Mouse (Mus musculus) stomach, embryonic 14.5 days (tissue): Measurements from ENCODE around the gene Tas1r2. TPM values are rescaled to one million over a fixed set of nuclear protein-coding genes. Genes with fewer than 3 reads are reported as not detected.

Experiments
- ATAC-seq: fragments of 200-750 bp; cut with Nextera tagmentation; 2 replicates; pipeline ENCODE4 v1.8.0; 2017; ENCODE audit warnings: low read depth, moderate TSS enrichment; ENCODE audit not compliant: insufficient number of reproducible peaks, insufficient read depth, low FRiP score
- H3K27ac ChIP-seq: fragments of 300-500 bp; sonication (generic); 2 replicates; pipeline ENCODE4 v1.5.1; 2014; ENCODE audit warnings: mild to moderate bottlenecking, low read length, moderate library complexity, mixed read lengths
- H3K27me3 ChIP-seq: fragments of 300-500 bp; sonication (generic); 2 replicates; pipeline ENCODE4 v1.6.1; 2014; ENCODE audit warnings: low read length, control low read depth, mixed read lengths; ENCODE audit not compliant: control insufficient read depth, insufficient read depth
- H3K36me3 ChIP-seq: fragments of 300-500 bp; sonication (generic); 2 replicates; pipeline ENCODE4 v1.6.1; 2014; ENCODE audit warnings: mild to moderate bottlenecking, control low read depth, low read length, moderate library complexity, mixed read lengths; ENCODE audit not compliant: control insufficient read depth, insufficient read depth
- H3K4me1 ChIP-seq: fragments of 300-500 bp; sonication (generic); 2 replicates; pipeline ENCODE4 v1.6.1; 2014; ENCODE audit warnings: low read length, control low read depth, mixed read lengths; ENCODE audit not compliant: control insufficient read depth, insufficient read depth
- H3K4me2 ChIP-seq: fragments of 300-500 bp; sonication (generic); replicated peaks from 2 replicates; pipeline ENCODE4 v1.6.1; 2014; ENCODE audit warnings: low read depth, low read length, control low read depth
- H3K4me3 ChIP-seq: fragments of 300-500 bp; sonication (generic); 2 replicates; pipeline ENCODE4 v1.5.1; 2014; ENCODE audit warnings: low read depth, low read length, control low read depth
- H3K9ac ChIP-seq: fragments of 300-500 bp; sonication (generic); replicated peaks from 2 replicates; pipeline ENCODE4 v1.6.1; 2014; ENCODE audit warnings: low read depth, mild to moderate bottlenecking, control low read depth, low read length, moderate library complexity, mixed read lengths
- H3K9me3 ChIP-seq: fragments of 300-500 bp; sonication (generic); 2 replicates; pipeline ENCODE4 v1.6.1; 2016; ENCODE audit warnings: low read depth, low read length, control low read depth; ENCODE audit not compliant: control insufficient read depth
- WGBS: fragments of 180-500 bp; shearing (Covaris S2); extraction: QIAGEN DNeasy Blood & Tissue Kit; methylation state at CpG from one replicate; pipeline ENCODE4 v1.1.7; 2014; 5-methylcytosine and 5-hydroxymethylcytosine counted together
- polyA plus RNA-seq: library from polyadenylated mRNA; unstranded; fragments of >200 nt; fragmentation: Nextera tagmentation; extraction: Ambion mirVana; gene quantifications from 2 replicates; pipeline ENCODE4 v1.2.1, GENCODE M21; 2014

The Tas1r2 gene
- polyA plus RNA-seq, 1 experiment from 2014 or later = not detected

DNA sequence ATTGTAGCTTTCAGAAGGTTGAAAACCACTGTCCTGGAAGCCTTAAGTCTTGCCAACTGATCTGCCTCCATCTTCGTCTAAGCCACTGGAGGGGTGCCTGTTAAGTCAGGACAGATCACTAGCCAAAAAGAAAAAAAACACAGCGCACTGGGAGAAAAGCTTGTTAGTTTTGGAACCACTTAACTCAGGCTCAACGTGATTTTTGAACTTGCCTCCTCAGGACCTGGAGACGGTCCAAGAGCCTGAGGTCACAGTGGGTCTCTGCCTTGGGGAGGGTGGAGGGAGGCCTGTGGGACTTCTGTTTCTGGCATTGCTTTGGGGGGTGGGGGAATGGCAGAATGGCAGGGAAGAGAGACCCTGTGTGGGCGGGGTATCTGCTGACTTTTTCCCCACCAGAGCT, 22.2 kb upstream of the Tas1r2 start:
- H3K4me3 ChIP-seq = no peak overlapping the region
- H3K27ac ChIP-seq = no peak overlapping the region
- ATAC-seq = no peak
- no peak overlapping the region for H3K9ac ChIP-seq
- H3K27me3 ChIP-seq = no peaks in the 10 kb centered on the region
- no peak overlapping the region for H3K4me2 ChIP-seq
- no peaks in the 10 kb centered on the region for H3K4me1 ChIP-seq
- 62% methylated on average over 5 of the region's 5 CpGs for WGBS
- no peaks in the 10 kb centered on the region for H3K9me3 ChIP-seq
- H3K36me3 ChIP-seq = no peaks in the 10 kb centered on the region

DNA sequence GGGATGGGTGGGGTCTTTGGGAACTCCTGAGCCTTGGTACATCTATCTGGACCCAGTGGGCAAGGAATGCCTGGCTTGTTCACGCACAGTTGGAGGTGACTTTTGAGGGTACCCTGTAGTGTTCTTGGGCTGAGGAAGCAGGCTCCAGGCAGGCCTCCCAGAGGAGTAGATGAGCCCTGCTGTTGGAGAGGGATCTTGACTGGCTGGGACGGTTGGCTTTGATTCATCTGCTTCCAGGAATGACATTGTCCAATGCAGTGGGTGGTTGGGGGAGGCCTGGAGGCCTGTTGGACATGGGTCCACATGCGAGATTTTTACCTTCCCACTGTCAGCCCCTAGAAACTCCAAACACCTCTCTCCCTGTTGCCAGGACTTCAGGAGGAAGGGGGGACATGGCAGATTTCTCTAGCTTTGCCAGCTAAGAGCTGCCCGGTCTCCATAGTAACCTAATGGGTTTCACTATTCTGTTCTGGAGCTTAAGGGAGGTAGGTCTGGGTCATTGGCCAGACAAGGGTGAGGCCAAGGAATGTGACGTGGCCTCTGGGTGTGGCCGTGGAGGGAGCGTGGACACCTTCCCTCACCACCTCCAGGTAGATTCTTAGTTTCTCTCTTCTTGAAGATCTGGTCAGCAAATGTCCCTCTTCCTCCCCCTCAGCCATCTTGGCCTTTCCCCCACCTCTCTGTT, 21.6 kb upstream of the Tas1r2 start:
- no peaks in the 10 kb centered on the region for H3K9me3 ChIP-seq
- no peak for ATAC-seq
- no peaks in the 10 kb centered on the region for H3K36me3 ChIP-seq
- no peak overlapping the region for H3K27ac ChIP-seq
- H3K27me3 ChIP-seq = no peaks in the 10 kb centered on the region
- WGBS = 89% methylated on average over 7 of the region's 7 CpGs
- no peaks in the 10 kb centered on the region for H3K4me1 ChIP-seq
- H3K4me2 ChIP-seq = no peak overlapping the region
- H3K4me3 ChIP-seq = no peak overlapping the region
- H3K9ac ChIP-seq = no peak overlapping the region

DNA sequence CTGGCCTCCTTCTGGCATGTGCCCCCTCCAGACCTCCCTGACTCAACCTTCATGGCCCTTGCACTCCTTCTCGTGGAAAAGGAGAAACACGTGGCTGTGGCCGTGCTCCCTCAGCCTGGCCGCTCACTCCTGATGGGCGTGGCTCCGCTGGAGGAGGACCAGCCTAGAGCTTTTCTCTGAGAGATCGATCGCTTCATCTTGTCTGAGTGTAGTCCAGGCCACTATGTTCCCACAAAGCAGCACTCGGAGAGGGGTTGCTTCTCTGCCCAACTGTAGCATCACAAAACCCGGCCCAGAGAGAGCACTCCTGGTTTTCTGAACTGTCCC, 21.1 kb upstream of the Tas1r2 start:
- Histone ChIP-seq H3K27ac (no peak overlapping the region), H3K4me3 (no peak overlapping the region), H3K4me2 (no peak overlapping the region), H3K4me1 (no peaks in the 10 kb centered on the region), H3K36me3 (no peaks in the 10 kb centered on the region), H3K9me3 (no peaks in the 10 kb centered on the region), H3K27me3 (no peaks in the 10 kb centered on the region), H3K9ac (no peak overlapping the region)
- ATAC-seq = no peak
- 84% methylated on average over 10 of the region's 10 CpGs for WGBS

DNA sequence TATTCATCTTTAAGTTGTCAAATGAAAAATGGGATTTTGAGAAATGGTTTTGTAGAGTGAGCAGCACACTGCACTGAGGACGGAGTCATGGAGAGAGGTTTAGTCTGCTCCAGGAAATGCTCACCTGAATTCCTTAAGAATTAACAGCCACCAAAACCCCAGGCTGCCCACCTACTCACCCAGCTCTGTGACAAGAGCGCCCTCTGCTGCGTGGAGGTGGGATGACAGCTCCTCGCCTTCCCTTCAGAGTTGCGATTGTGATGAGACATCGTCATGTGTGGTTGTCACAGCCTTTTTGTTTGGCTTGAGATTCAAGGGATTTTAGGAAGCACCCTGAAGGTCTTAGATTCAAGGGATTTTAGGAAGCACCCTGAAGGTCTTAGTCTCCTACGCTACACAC, 17.0 kb upstream of the Tas1r2 start:
- Histone ChIP-seq H3K4me2 (no peak overlapping the region), H3K27ac (no peak overlapping the region), H3K36me3 (no peaks in the 10 kb centered on the region; the same call in 1 of the 2 replicates), H3K9ac (no peak overlapping the region), H3K4me3 (no peak overlapping the region), H3K27me3 (no peaks in the 10 kb centered on the region), H3K4me1 (no peaks in the 10 kb centered on the region), H3K9me3 (no peaks in the 10 kb centered on the region)
- no peak for ATAC-seq
- WGBS = 27% methylated on average over 7 of the region's 7 CpGs

DNA sequence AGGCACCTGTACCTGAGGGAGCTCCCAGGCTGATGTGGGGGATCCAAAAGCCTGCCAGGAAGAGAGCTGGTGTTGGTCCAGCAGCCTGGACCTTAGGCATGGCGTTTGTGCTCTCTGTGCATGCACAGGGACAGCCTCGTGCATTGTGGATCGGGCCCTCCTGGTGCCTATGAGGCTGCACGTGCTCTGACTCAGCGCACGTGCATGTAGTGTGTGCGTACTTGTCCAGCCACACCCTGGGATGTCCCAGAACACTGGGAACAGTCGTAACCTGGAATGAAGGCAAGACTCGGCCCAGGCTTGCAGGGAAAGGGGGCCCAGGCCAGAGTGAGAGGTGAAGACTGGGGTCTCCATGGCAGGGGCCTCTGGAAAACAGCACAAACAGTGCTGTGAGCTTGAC, 15.5 kb upstream of the Tas1r2 start:
- no peak overlapping the region for H3K9ac ChIP-seq
- 89% methylated on average over 9 of the region's 9 CpGs for WGBS

DNA sequence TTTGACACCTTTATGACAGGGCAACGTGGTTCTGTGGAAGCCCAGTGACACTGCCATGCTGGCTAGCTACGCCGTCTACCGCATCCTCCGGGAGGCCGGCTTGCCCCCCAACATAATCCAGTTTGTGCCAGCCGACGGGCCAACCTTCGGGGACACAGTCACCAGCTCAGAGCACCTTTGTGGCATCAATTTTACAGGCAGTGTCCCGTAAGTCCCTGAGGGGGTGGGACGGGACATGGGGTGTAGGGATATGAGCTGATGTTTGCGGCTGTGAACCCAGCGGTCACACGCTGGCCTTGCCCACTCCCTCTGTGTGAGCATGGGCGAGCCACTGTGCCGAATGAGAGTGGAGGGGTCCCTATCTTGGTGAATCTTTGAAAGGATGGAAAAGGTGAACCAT, 15.0 kb upstream of the Tas1r2 start:
- Histone ChIP-seq H3K36me3 (no peaks in the 10 kb centered on the region; the same call in 1 of the 2 replicates), H3K9me3 (no peaks in the 10 kb centered on the region), H3K4me3 (no peak overlapping the region), H3K27me3 (no peaks in the 10 kb centered on the region), H3K27ac (no peak overlapping the region), H3K4me1 (0 out of 2 replicates have a peak, but pooled peaks cover 3% of the 10 kb centered on the region), H3K9ac (no peak overlapping the region), H3K4me2 (no peak overlapping the region)
- WGBS = 93% methylated on average over 16 of the region's 16 CpGs
- ATAC-seq = no peak

More for the DNA sequence above, 15.5 kb upstream of the Tas1r2 start:
- no peak overlapping the region for H3K4me3 ChIP-seq
- H3K27me3 ChIP-seq = no peaks in the 10 kb centered on the region
- H3K9me3 ChIP-seq = no peaks in the 10 kb centered on the region
- no peak overlapping the region for H3K4me2 ChIP-seq
- H3K27ac ChIP-seq = no peak overlapping the region
- 0 out of 2 replicates have a peak, but pooled peaks cover 3% of the 10 kb centered on the region for H3K4me1 ChIP-seq
- ATAC-seq = no peak
- H3K36me3 ChIP-seq = no peaks in the 10 kb centered on the region; the same call in 1 of the 2 replicates

DNA sequence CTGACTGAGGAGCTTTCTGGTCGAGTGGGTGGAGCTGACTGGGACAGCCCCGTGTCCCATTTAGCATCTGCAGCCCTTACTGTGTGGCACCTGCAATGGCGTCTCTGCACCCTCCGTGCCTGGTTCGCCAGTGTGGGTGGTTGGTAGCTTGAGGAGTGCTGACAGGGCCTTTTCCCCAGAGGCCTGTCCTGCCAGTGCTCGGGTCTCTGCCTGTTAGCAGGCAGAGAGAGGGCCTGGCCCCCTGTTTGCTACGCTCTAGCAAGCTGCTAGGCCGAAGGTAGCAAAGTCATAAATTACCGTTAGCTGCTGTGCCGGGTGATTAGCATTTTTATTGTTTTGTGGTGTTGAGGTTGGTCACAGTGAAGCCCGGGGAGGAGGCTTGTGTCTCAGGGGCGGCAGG, 13.5 kb upstream of the Tas1r2 start:
- H3K27me3 ChIP-seq = no peaks in the 10 kb centered on the region
- WGBS = 49% methylated on average over 12 of the region's 12 CpGs

DNA sequence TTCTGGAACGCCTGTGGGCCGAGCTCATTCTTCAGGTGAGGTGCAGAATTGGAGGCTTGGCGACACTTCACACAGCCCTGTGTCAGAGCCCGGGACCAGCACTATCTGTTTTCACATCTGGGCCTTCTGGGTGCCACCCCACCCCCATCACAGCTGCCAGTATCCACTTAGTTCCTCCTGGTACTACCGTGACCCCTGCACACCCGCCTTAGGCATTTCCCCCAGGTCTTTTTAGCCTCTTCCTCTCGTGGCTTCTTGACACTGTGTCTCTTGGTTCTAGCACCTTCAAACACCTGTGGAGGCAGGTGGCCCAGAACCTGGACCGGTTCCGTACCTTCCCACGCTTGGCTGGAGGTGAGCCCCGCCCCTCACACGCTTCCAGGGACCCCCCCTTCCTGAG, 13.0 kb upstream of the Tas1r2 start:
- 69% methylated on average over 12 of the region's 12 CpGs for WGBS
- no peak for ATAC-seq
- Histone ChIP-seq H3K9ac (no peak overlapping the region), H3K36me3 (no peaks in the 10 kb centered on the region; the same call in 1 of the 2 replicates), H3K4me3 (no peak overlapping the region), H3K4me1 (0 out of 2 replicates have a peak, but pooled peaks cover 3% of the 10 kb centered on the region), H3K4me2 (no peak overlapping the region), H3K9me3 (no peaks in the 10 kb centered on the region), H3K27me3 (no peaks in the 10 kb centered on the region), H3K27ac (no peak overlapping the region)

More for the DNA sequence above, 13.5 kb upstream of the Tas1r2 start:
- no peak overlapping the region for H3K4me3 ChIP-seq
- H3K4me1 ChIP-seq = 0 out of 2 replicates have a peak, but pooled peaks cover 3% of the 10 kb centered on the region
- no peak overlapping the region for H3K4me2 ChIP-seq
- no peak overlapping the region for H3K9ac ChIP-seq
- no peak for ATAC-seq
- H3K9me3 ChIP-seq = no peaks in the 10 kb centered on the region
- no peaks in the 10 kb centered on the region; the same call in 1 of the 2 replicates for H3K36me3 ChIP-seq
- no peak overlapping the region for H3K27ac ChIP-seq

DNA sequence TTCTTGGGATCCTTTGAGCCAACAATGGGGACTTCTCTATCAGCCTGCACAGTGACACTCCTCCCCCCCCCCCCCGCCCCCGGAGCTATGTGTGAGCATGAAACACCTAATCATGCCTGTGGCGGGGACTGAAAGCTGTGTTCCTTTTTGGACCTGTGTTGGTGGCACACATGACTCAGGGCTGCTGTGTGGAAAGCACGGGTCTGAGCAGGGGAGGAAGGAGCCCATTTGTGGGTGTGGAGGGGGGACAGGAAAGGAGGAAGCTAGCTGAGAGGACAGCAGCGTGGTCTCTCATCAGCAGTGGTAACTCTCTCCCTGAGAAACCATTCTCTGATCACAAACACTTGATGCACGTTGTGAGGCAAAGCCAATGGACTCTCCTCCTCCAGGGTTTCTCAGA, 12.6 kb upstream of the Tas1r2 start:
- Histone ChIP-seq H3K4me2 (no peak overlapping the region), H3K4me1 (0 out of 2 replicates have a peak, but pooled peaks cover 3% of the 10 kb centered on the region), H3K27ac (no peak overlapping the region), H3K36me3 (no peaks in the 10 kb centered on the region; the same call in 1 of the 2 replicates), H3K9ac (no peak overlapping the region), H3K4me3 (no peak overlapping the region), H3K9me3 (no peaks in the 10 kb centered on the region), H3K27me3 (no peaks in the 10 kb centered on the region)
- no peak for ATAC-seq
- 61% methylated on average over 6 of the region's 6 CpGs for WGBS
